Mouse (Mus musculus) heart, embryonic 15.5 days (tissue): ENCODE measurements around the gene Gm3839. TPM values are rescaled to one million over a fixed set of nuclear protein-coding genes. Genes with fewer than 3 reads are reported as not detected.

Experiments
- microRNA-seq: library from miRNA; unstranded; fragments of <30 nt; microRNA quantifications from one replicate; pipeline ENCODE4, GENCODE M21; 2016
- polyA plus RNA-seq: library from polyadenylated mRNA; unstranded; fragments of >200 nt; fragmentation: Nextera tagmentation; extraction: Ambion mirVana; gene quantifications from 2 replicates; pipeline ENCODE4 v1.2.1, GENCODE M21; 2015

The Gm3839 gene
- polyA plus RNA-seq, 1 experiment from 2014 or later: 3.3 TPM

Small RNA genes within 50 kb of the gene (microRNA-seq; reads per million reads assigned to microRNA genes)
- not detected for gene Mir5124b

Other genes with a start within 250 kb of the Gm3839 start
- gene Fhit, start 194.7 kb downstream of the Gm3839 start, polyA plus RNA-seq: 4.1 and 4.3 TPM in 2 replicates
- 16.4 and 17.3 TPM in 2 replicates for gene Ptprg, start 196.8 kb upstream of the Gm3839 start, polyA plus RNA-seq